Mouse (Mus musculus): ENCODE measurements at regions not wholly inside any gene's neighbourhood (a gene's known extent, or its start where the extent isn't known, plus 50 kb on each side); places are given as distances from the start of the nearest gene placed in this dataset.

DNA sequence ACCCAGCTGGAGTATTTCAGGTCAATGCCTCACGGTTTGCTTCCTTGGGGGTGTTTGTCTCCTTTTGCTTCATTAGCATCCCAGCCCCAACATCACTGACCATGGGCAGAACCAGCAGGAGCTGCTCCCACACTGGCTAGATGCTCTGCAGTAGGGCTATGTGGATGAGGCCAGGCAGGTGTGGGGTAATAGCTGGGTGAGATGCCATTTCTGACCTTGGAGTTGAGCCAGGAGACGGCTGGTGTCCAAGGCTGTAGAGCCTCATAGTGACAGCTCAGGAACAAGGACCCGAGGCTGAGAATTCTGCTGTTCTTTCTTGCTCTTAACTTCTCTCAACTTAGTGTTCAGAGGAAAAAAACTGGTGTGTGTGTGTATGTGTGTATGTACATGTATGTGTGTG is 252.3 kb upstream of the Gm4791 start:
- no peaks in the 10 kb centered on the region for H3K4me1 ChIP-seq (ENCODE audit: control insufficient read depth, insufficient read depth, low read length)
- H3K4me3 ChIP-seq (ENCODE audit: insufficient read depth, low read length) = no peak overlapping the region
- TF ChIP-seq POLR2A (IDR thresholded peaks at IDR 0.05; ENCODE audit: borderline replicate concordance, low read depth, low read length) (no peak), CTCF (IDR thresholded peaks at IDR 0.05; ENCODE audit: low read depth, low read length) (no peak)
- H3K27ac ChIP-seq (ENCODE audit: insufficient read depth, low read depth, low read length) = no peak overlapping the region

DNA sequence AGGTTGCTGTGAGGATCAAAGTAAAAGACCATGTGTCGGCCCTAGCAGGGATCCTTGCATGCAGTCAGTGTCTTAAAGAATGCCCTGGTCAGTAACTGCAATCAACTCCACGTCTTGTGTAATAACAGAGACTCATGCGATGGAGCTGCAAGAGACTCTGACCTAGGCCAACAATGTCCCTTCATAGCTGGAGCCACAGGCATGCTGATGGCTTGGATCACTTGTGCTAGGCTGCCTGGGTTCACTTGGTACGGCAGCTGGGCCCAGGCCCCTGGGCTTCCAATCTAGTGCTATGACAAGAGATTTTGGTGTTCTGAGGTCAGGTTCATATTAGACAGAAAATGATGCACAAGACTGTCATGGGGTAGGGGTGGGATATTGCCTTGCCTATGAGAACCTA is 258.0 kb upstream of the Gm4791 start:
- TF ChIP-seq POLR2A (IDR thresholded peaks at IDR 0.05; ENCODE audit: borderline replicate concordance, low read depth, low read length) = no peak
- TF ChIP-seq CTCF (IDR thresholded peaks at IDR 0.05; ENCODE audit: low read depth, low read length) = no peak

DNA sequence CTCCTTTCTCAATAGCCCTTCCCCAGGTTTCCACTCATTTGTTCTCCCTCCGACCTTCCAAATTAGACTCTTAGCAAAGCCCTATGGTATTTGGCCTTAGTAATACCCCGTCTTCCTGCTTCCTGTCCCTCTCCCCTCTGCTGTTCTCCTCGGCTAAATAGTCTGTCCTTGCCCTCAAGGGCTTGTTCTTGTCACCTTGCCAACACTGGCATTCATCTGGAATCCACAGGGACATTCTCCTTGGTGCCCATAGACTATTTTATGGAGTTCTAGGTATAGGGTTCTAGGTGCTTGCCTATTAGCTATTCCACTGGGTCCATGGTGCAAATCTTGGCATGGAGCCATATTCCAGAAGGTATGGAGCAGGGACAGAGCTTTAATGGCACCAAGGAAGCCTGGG is 259.2 kb upstream of the Gm4791 start:
- Histone ChIP-seq H3K27ac (ENCODE audit: insufficient read depth, low read depth, low read length) (no peak overlapping the region), H3K4me3 (ENCODE audit: insufficient read depth, low read length) (no peak overlapping the region), H3K4me1 (ENCODE audit: control insufficient read depth, insufficient read depth, low read length) (no peaks in the 10 kb centered on the region)
- TF ChIP-seq POLR2A (IDR thresholded peaks at IDR 0.05; ENCODE audit: borderline replicate concordance, low read depth, low read length) (no peak), CTCF (IDR thresholded peaks at IDR 0.05; ENCODE audit: low read depth, low read length) (no peak)

More for the DNA sequence above, 258.0 kb upstream of the Gm4791 start:
- Histone ChIP-seq H3K4me1 (ENCODE audit: control insufficient read depth, insufficient read depth, low read length) (no peaks in the 10 kb centered on the region), H3K27ac (ENCODE audit: insufficient read depth, low read depth, low read length) (no peak overlapping the region), H3K4me3 (ENCODE audit: insufficient read depth, low read length) (no peak overlapping the region)

DNA sequence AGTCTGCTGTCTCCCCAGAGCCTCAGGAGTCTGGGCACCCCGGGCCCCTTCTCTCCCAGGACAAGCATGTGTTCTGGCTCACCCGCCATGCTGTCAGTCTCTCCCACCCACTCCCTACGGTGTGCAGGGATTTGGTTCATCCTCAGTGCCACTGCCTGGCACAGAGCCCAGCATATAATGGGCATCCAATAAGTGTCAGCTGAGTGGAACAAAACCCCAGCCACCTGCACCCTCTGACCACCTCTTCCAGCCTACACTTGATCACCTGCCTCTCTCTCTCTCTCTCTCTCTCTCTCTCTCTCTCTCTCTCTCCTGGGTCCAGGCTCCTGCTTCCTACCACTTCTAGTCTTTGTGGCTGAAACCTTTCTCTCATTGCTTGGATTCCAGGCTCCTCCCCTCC is 259.9 kb upstream of the Gm4791 start:
- TF ChIP-seq POLR2A (IDR thresholded peaks at IDR 0.05; ENCODE audit: borderline replicate concordance, low read depth, low read length) (no peak), CTCF (IDR thresholded peaks at IDR 0.05; ENCODE audit: low read depth, low read length) (no peak)
- Histone ChIP-seq H3K27ac (ENCODE audit: insufficient read depth, low read depth, low read length) (no peak overlapping the region), H3K4me3 (ENCODE audit: insufficient read depth, low read length) (no peak overlapping the region), H3K4me1 (ENCODE audit: control insufficient read depth, insufficient read depth, low read length) (no peaks in the 10 kb centered on the region)

DNA sequence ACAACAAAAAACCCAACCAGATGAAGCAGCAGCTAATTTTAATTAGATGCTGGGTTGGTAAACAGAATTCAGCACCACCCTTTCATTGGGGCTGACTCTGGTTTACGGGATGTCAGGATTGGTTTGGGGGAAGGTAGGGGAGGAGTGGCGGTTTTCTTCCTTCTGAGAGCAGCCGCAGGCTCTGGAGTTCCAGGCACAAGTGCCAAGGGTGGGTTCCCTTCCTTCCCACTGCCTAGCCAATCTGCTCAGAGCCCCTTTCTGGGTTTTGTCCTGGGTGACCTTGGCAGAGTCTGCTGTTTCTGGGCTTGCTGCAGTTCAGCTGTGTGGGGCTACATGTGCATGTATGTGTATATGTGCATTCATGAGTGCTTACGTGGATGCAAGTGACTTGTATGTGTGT is 260.5 kb upstream of the Gm4791 start:
- Histone ChIP-seq H3K27ac (ENCODE audit: insufficient read depth, low read depth, low read length) (no peak overlapping the region), H3K4me3 (ENCODE audit: insufficient read depth, low read length) (no peak overlapping the region), H3K4me1 (ENCODE audit: control insufficient read depth, insufficient read depth, low read length) (no peaks in the 10 kb centered on the region)
- no peak for TF ChIP-seq CTCF (IDR thresholded peaks at IDR 0.05; ENCODE audit: low read depth, low read length)

DNA sequence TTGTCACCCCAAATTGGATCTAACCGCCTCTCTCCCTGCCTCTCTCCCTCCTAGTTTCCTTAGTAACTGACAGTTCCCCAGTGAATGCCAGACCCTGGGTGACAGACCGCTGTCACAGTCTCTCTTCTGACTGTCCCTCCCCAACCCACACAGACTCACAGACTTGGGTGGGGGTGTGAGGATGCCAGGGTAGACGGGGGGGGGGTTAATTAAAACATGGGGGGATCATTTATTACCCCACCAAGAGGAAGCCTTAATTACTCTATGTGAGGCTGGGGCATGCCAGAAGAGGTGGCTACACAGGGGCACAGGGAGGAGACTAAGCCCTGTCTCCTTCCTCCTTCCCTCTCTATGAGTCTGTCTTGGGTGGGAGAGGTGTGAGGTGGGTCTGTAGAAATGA is 261.1 kb upstream of the Gm4791 start:
- Histone ChIP-seq H3K4me1 (ENCODE audit: control insufficient read depth, insufficient read depth, low read length) (no peaks in the 10 kb centered on the region), H3K4me3 (ENCODE audit: insufficient read depth, low read length) (no peak overlapping the region), H3K27ac (ENCODE audit: insufficient read depth, low read depth, low read length) (no peak overlapping the region)
- TF ChIP-seq CTCF (IDR thresholded peaks at IDR 0.05; ENCODE audit: low read depth, low read length) = no peak

DNA sequence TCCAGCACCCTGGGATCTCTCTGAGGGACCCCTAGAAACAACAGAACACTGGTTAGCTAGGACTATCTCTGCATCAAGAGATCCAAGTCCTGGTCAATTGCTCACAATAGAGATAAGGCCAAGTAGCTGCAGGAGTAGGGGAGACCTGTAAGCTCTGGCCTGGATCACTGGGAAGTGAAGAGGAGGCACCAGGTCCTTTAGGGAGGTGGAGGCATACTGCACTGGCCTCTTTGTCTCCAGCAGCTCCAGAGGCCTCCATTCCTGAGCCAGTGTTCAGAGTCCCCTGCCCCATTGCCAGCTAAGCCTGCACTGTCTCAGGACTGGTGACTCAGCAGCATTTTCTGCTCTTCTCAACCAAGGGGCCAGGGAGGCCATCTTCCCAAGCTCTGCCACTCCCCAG is 262.3 kb upstream of the Gm4791 start:
- no peaks in the 10 kb centered on the region for H3K4me1 ChIP-seq (ENCODE audit: control insufficient read depth, insufficient read depth, low read length)
- no peak overlapping the region for H3K4me3 ChIP-seq (ENCODE audit: insufficient read depth, low read length)
- TF ChIP-seq POLR2A (IDR thresholded peaks at IDR 0.05; ENCODE audit: borderline replicate concordance, low read depth, low read length) = no peak
- H3K27ac ChIP-seq (ENCODE audit: insufficient read depth, low read depth, low read length) = no peak overlapping the region

DNA sequence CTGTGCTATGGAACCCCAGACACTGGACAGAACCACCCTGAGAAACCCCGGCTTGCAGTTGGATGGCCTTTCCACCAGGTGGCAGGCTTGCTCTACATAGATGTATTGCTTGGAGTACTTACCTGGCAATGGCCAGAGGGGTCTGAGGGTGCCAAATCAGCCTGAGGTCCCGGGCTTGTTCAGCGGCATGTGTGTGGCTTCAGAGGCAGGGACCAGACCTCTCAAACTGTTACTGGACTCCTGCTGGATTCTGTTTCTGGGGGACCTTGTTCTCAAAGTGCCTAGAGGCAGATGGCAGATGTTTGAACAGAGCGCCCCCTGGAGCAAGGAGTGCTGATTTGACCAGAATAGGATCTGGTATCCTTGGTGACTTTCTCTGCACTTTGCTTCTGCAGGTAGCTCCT is 262.9 kb upstream of the Gm4791 start:
- no peaks in the 10 kb centered on the region for H3K4me1 ChIP-seq (ENCODE audit: control insufficient read depth, insufficient read depth, low read length)
- H3K4me3 ChIP-seq (ENCODE audit: insufficient read depth, low read length) = no peak overlapping the region
- H3K27ac ChIP-seq (ENCODE audit: insufficient read depth, low read depth, low read length) = no peak overlapping the region
- TF ChIP-seq CTCF (IDR thresholded peaks at IDR 0.05; ENCODE audit: low read depth, low read length) (peak; percentile 99), POLR2A (IDR thresholded peaks at IDR 0.05; ENCODE audit: borderline replicate concordance, low read depth, low read length) (no peak)

DNA sequence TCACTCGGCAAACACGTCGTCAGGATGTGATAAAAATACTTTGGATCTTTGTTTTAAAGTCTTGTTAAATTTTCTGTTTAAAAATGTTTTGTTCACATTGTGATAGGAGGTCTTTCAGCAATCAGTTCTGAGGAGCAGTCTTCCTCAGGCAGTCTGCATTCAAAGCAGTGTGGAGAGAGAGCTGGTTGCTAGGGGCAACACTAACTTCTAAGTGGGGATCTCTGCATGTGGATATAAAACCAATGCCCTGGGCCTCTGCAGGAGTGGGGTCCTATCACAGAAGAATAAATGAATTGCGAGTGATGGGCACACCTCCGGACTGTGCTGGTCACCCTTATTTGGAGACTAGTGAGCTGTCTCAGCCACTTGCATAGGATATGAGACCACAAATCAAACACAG is 270.1 kb upstream of the Gm4791 start:
- H3K4me3 ChIP-seq (ENCODE audit: insufficient read depth, low read length) = no peak overlapping the region
- no peaks in the 10 kb centered on the region for H3K4me1 ChIP-seq (ENCODE audit: control insufficient read depth, insufficient read depth, low read length)
- no peak overlapping the region for H3K27ac ChIP-seq (ENCODE audit: insufficient read depth, low read depth, low read length)
- TF ChIP-seq POLR2A (IDR thresholded peaks at IDR 0.05; ENCODE audit: borderline replicate concordance, low read depth, low read length) (no peak), CTCF (IDR thresholded peaks at IDR 0.05; ENCODE audit: low read depth, low read length) (no peak)

DNA sequence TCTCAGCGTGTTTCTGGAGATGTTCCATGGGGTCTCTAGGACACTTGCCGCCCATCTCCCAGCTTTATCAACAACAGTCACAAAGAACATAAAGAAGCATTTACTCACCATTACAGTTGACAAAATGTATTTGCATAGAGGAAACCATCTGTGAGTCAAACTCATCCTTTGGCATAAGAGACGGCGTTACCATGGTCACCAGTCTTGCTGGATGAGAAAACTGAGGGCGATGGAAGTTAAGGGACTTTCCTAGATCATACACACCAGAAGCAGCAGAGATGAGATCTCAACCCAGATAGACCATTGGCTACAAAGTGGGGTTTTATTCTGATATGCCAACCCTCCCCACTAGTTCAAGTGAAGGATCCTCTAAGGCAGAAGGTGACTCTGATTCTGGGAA is 274.3 kb upstream of the Gm4791 start:
- no peaks in the 10 kb centered on the region for H3K4me1 ChIP-seq (ENCODE audit: control insufficient read depth, insufficient read depth, low read length)
- no peak overlapping the region for H3K4me3 ChIP-seq (ENCODE audit: insufficient read depth, low read length)
- TF ChIP-seq POLR2A (IDR thresholded peaks at IDR 0.05; ENCODE audit: borderline replicate concordance, low read depth, low read length) (no peak), CTCF (IDR thresholded peaks at IDR 0.05; ENCODE audit: low read depth, low read length) (no peak)
- H3K27ac ChIP-seq (ENCODE audit: insufficient read depth, low read depth, low read length) = no peak overlapping the region

DNA sequence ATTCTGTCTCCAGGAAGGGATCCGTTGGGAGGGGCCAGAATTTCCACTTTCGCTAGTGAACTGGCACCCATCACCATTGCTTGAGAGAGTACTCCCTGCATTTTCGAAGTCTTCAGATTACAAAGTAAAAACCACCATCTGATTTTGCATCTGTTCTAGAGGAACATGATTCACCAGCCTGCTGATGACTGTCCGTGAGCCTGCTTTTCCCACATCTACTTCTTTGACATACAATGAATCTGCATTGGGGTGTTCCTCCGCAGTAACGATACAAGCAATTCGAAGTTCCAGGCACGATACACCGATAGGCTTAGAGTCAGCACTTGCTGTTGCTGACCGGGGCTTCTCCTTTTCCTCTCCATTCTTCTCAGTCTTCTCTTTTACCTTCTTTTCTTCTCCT is 285.1 kb upstream of the Gm4791 start:
- Histone ChIP-seq H3K4me3 (ENCODE audit: insufficient read depth, low read length) (no peak overlapping the region), H3K4me1 (ENCODE audit: control insufficient read depth, insufficient read depth, low read length) (no peaks in the 10 kb centered on the region), H3K27ac (ENCODE audit: insufficient read depth, low read depth, low read length) (no peak overlapping the region)
- TF ChIP-seq CTCF (IDR thresholded peaks at IDR 0.05; ENCODE audit: low read depth, low read length) (no peak), POLR2A (IDR thresholded peaks at IDR 0.05; ENCODE audit: borderline replicate concordance, low read depth, low read length) (no peak)

Measured in bone marrow macrophage, adult 2 months (primary cell).